Mouse (Mus musculus) MEL (cell line): ENCODE measurements at regions not wholly inside any gene's neighbourhood (a gene's known extent, or its start where the extent isn't known, plus 50 kb on each side); places are given as distances from the start of the nearest gene placed in this dataset.
A peak's percentile ranks its signal among the peaks of the same experiment; 100 is the strongest.

Experiments used
- DNase-seq: peaks from one replicate; pipeline ENCODE4 v3.0.0; 2011; ENCODE audit warnings: low read depth, low spot score
- H3K27ac ChIP-seq: 2 replicates; pipeline ENCODE4 v1.5.1; 2012; ENCODE audit warnings: low read depth, mild to moderate bottlenecking, control low read depth, low read length, moderate library complexity; ENCODE audit not compliant: control insufficient read depth
- H3K27me3 ChIP-seq, 2 experiments: fragments of 150-350 bp in 1 of 2; sonication (generic) in 1 of 2; 2 replicates each; pipeline ENCODE4 v1.6.1; 2012; ENCODE audit warnings: low read length in 2 of 2, mild to moderate bottlenecking in 2 of 2, improper control_type of control experiment in 1 of 2, moderate library complexity in 1 of 2; ENCODE audit not compliant: insufficient read depth in 2 of 2, control insufficient read depth in 1 of 2
- H3K36me3 ChIP-seq, 2 experiments: 2 replicates each; pipeline ENCODE4 v1.6.1; 2012 to 2014; ENCODE audit warnings: low read length in 2 of 2, improper control_type of control experiment in 1 of 2, inconsistent platforms in 1 of 2, mild to moderate bottlenecking in 1 of 2; ENCODE audit not compliant: insufficient read depth in 2 of 2, control insufficient read depth in 1 of 2
- H3K4me1 ChIP-seq, 2 experiments: fragments of 150-350 bp in 1 of 2; sonication (generic) in 1 of 2; 2 replicates each; pipeline ENCODE4 v1.6.1; 2012; ENCODE audit warnings: low read length in 2 of 2, improper control_type of control experiment in 1 of 2, mild to moderate bottlenecking in 1 of 2; ENCODE audit not compliant: insufficient read depth in 2 of 2, control insufficient read depth in 1 of 2
- H3K4me3 ChIP-seq, 2 experiments: fragments of 150-350 bp in 1 of 2; sonication (generic) in 1 of 2; 2 replicates each; pipeline ENCODE4 v1.5.1; 2012; ENCODE audit warnings: low read depth in 2 of 2, low read length in 2 of 2, mild to moderate bottlenecking in 2 of 2, moderate library complexity in 2 of 2, control low read depth in 1 of 2, improper control_type of control experiment in 1 of 2; ENCODE audit not compliant: control insufficient read depth in 1 of 2, insufficient read depth in 1 of 2
- H3K79me2 ChIP-seq: 2 replicates; pipeline ENCODE4 v1.6.1; 2012; ENCODE audit warnings: mild to moderate bottlenecking, low read length, moderate library complexity; ENCODE audit not compliant: control insufficient read depth, poor library complexity, insufficient read depth
- H3K9ac ChIP-seq: 2 replicates; pipeline ENCODE4 v1.6.1; 2012; ENCODE audit warnings: low read depth, mild to moderate bottlenecking, control low read depth, low read length, moderate library complexity; ENCODE audit not compliant: control insufficient read depth, poor library complexity, severe bottlenecking
- H3K9me3 ChIP-seq: fragments of 150-350 bp; sonication (generic); replicated peaks from 2 replicates; pipeline ENCODE4 v1.6.1; 2012; ENCODE audit warnings: mild to moderate bottlenecking, low read length, improper control_type of control experiment, moderate library complexity; ENCODE audit not compliant: insufficient read depth
- BHLHE40 ChIP-seq: IDR thresholded peaks from 2 replicates; pipeline ENCODE4 v1.6.1; 2012; ENCODE audit warnings: low read depth, mild to moderate bottlenecking, inconsistent platforms, low read length, improper control_type of control experiment, borderline replicate concordance
- CHD2 ChIP-seq: IDR thresholded peaks from 2 replicates; pipeline ENCODE4 v1.6.1; 2011; ENCODE audit warnings: low read length, improper control_type of control experiment
- CTCF ChIP-seq, 3 experiments: IDR thresholded peaks in 2 of 3; conservative IDR thresholded peaks in 1 of 3; 2 replicates each; pipeline ENCODE4 v1.5.1; 2011 to 2012; ENCODE audit warnings: low read length in 3 of 3, low read depth in 2 of 3, mild to moderate bottlenecking in 2 of 3, improper control_type of control experiment in 1 of 3, inconsistent platforms in 1 of 3, mixed read lengths in 1 of 3, moderate library complexity in 1 of 3; ENCODE audit not compliant: control insufficient read depth in 1 of 3, insufficient read depth in 1 of 3, poor library complexity in 1 of 3, severe bottlenecking in 1 of 3
- ELF1 ChIP-seq: IDR thresholded peaks from 2 replicates; pipeline ENCODE4 v1.6.1; 2014; ENCODE audit warnings: low read depth, mild to moderate bottlenecking, inconsistent platforms, low read length, improper control_type of control experiment, moderate library complexity
- EP300 ChIP-seq, 2 experiments: IDR thresholded peaks; 2 replicates each; pipeline ENCODE4 v1.6.1; 2011; ENCODE audit warnings: improper control_type of control experiment in 2 of 2, low read length in 2 of 2, low read depth in 1 of 2, mild to moderate bottlenecking in 1 of 2
- GABPA ChIP-seq: IDR thresholded peaks from 2 replicates; pipeline ENCODE4 v1.6.1; 2012; ENCODE audit warnings: low read depth, mild to moderate bottlenecking, inconsistent platforms, low read length, improper control_type of control experiment, moderate library complexity
- JUND ChIP-seq: IDR thresholded peaks from 2 replicates; pipeline ENCODE4 v1.6.1; 2011; ENCODE audit warnings: low read depth, mild to moderate bottlenecking, improper control_type of control experiment, low read length
- KAT2A ChIP-seq: conservative IDR thresholded peaks from 2 replicates; pipeline ENCODE4 v1.6.1; 2012; ENCODE audit warnings: low read depth, low read length, improper control_type of control experiment, inconsistent platforms
- MEF2A ChIP-seq: IDR thresholded peaks from 2 replicates; pipeline ENCODE4 v1.6.1; 2014; ENCODE audit warnings: low read depth, mild to moderate bottlenecking, inconsistent platforms, low read length, improper control_type of control experiment; ENCODE audit not compliant: poor library complexity, insufficient replicate concordance, severe bottlenecking; ENCODE audit errors: extremely low read depth
- MXI1 ChIP-seq: IDR thresholded peaks from 2 replicates; pipeline ENCODE4 v1.6.1; 2011; ENCODE audit warnings: mild to moderate bottlenecking, low read depth, low read length, improper control_type of control experiment
- NELFE ChIP-seq: IDR thresholded peaks from 2 replicates; pipeline ENCODE4 v1.6.1; 2011; ENCODE audit warnings: low read depth, low read length, improper control_type of control experiment
- POLR2A ChIP-seq, 2 experiments: IDR thresholded peaks; 2 replicates each; pipeline ENCODE4 v1.6.1; 2011 to 2012; ENCODE audit warnings: low read length in 2 of 2, mild to moderate bottlenecking in 2 of 2, control low read depth in 1 of 2, improper control_type of control experiment in 1 of 2, low read depth in 1 of 2, moderate library complexity in 1 of 2; ENCODE audit not compliant: control insufficient read depth in 1 of 2, insufficient read depth in 1 of 2, poor library complexity in 1 of 2
- RAD21 ChIP-seq: IDR thresholded peaks from 2 replicates; pipeline ENCODE4 v1.6.1; 2011; ENCODE audit warnings: mild to moderate bottlenecking, low read depth, low read length, improper control_type of control experiment
- SMC3 ChIP-seq: IDR thresholded peaks from 2 replicates; pipeline ENCODE4 v1.6.1; 2011; ENCODE audit warnings: low read depth, low read length, improper control_type of control experiment
- TAL1 ChIP-seq: IDR thresholded peaks from 2 replicates; pipeline ENCODE4 v1.6.1; 2012; ENCODE audit warnings: mild to moderate bottlenecking, inconsistent platforms, low read length, moderate library complexity, mixed read lengths
- TBP ChIP-seq: IDR thresholded peaks from 2 replicates; pipeline ENCODE4 v1.8.0; 2011; ENCODE audit warnings: low read depth, low read length, improper control_type of control experiment
- USF2 ChIP-seq, 2 experiments: IDR thresholded peaks; 2 replicates each; pipeline ENCODE4 v1.6.1; 2011 to 2012; ENCODE audit warnings: improper control_type of control experiment in 2 of 2, low read length in 2 of 2, borderline replicate concordance in 1 of 2, inconsistent platforms in 1 of 2, low read depth in 1 of 2, mild to moderate bottlenecking in 1 of 2; ENCODE audit not compliant: insufficient read depth in 1 of 2
- ZC3H11A ChIP-seq: IDR thresholded peaks from 2 replicates; pipeline ENCODE4 v1.6.1; 2012; ENCODE audit warnings: low read depth, mild to moderate bottlenecking, inconsistent platforms, low read length, improper control_type of control experiment
- ZMIZ1 ChIP-seq: IDR thresholded peaks from 2 replicates; pipeline ENCODE4 v1.6.1; 2012; ENCODE audit warnings: low read depth, mild to moderate bottlenecking, inconsistent platforms, low read length, improper control_type of control experiment, moderate library complexity
- ZNF384 ChIP-seq: IDR thresholded peaks from 2 replicates; pipeline ENCODE4 v1.6.1; 2012; ENCODE audit warnings: low read depth, mild to moderate bottlenecking, inconsistent platforms, low read length, improper control_type of control experiment

- Histone ChIP-seq H3K9ac (no peak overlapping the region), H3K36me3 (no peaks in the 10 kb centered on the region), H3K27ac (no peak overlapping the region), H3K9me3 (no peaks in the 10 kb centered on the region), H3K4me1 (no peaks in the 10 kb centered on the region), H3K79me2 (no peaks in the 10 kb centered on the region), H3K4me3 (no peak overlapping the region), H3K27me3 (no peaks in the 10 kb centered on the region)
- TF ChIP-seq ELF1 (no peak), CHD2 (no peak), TAL1 (no peak), ZMIZ1 (no peak), EP300 (IDR thresholded peaks at IDR 0.05; ENCODE audit: low read depth in 1 of 2, low read length in 2 of 2) (no peak), BHLHE40 (no peak)
- no peak for DNase-seq
Measured at GRCm38 (mm10) chr1:61099341-61099740, 121.6 kb downstream of the Icos start.

- TF ChIP-seq MXI1 (no peak), ZNF384 (no peak), POLR2A (IDR thresholded peaks at IDR 0.05; ENCODE audit: control insufficient read depth in 1 of 2, insufficient read depth in 1 of 2, low read depth in 1 of 2, low read length in 2 of 2, poor library complexity in 1 of 2) (no peak), TBP (no peak), RAD21 (no peak), EP300 (IDR thresholded peaks at IDR 0.05; ENCODE audit: low read depth in 1 of 2, low read length in 2 of 2) (no peak), MEF2A (no peak), CTCF (IDR thresholded peaks at IDR 0.05 in 2 of 3, conservative IDR thresholded peaks at IDR 0.05 in 1 of 3; ENCODE audit: control insufficient read depth in 1 of 3, insufficient read depth in 1 of 3, low read depth in 2 of 3, low read length in 3 of 3, poor library complexity in 1 of 3, severe bottlenecking in 1 of 3) (peak; percentile 12 to 21 (median 14); a peak in 2 of 6 replicates)
- Histone ChIP-seq H3K4me1 (no peaks in the 10 kb centered on the region), H3K9me3 (no peaks in the 10 kb centered on the region), H3K4me3 (no peak overlapping the region), H3K27ac (no peak overlapping the region), H3K79me2 (no peaks in the 10 kb centered on the region), H3K9ac (no peak overlapping the region), H3K36me3 (no peaks in the 10 kb centered on the region), H3K27me3 (no peaks in the 10 kb centered on the region)
- DNase-seq = peak; percentile 3
Measured at GRCm38 (mm10) chr1:61101679-61102078, 124.0 kb downstream of the Icos start.

DNA sequence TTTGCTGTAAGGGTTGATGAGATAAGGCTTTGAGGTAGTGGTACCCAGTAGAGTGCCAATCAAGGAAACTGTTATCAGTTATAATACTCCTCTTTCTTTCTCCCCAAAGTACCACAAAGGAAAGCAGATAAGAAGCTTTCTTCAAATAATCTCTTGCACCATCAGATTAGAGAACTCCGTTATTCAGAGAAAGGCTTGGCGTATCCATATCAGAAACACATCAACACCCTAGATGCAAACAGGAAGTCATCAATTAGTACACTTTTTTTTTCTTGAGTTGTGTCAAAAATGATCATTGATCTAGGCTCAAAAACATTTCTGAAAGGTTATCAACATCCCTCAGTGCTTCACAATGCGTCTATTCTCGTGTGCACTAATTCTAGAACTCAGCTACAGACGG is 124.6 kb downstream of the Icos start:
- no peak overlapping the region for H3K27ac ChIP-seq
- H3K79me2 ChIP-seq = no peaks in the 10 kb centered on the region
- DNase-seq = no peak
- H3K9ac ChIP-seq = no peak overlapping the region
- no peaks in the 10 kb centered on the region for H3K4me1 ChIP-seq
- no peaks in the 10 kb centered on the region for H3K27me3 ChIP-seq
- H3K9me3 ChIP-seq = no peaks in the 10 kb centered on the region
- H3K4me3 ChIP-seq = no peak overlapping the region
- no peaks in the 10 kb centered on the region for H3K36me3 ChIP-seq
- TF ChIP-seq ZMIZ1 (no peak), SMC3 (no peak), KAT2A (no peak), ZC3H11A (no peak), NELFE (no peak), JUND (no peak), POLR2A (IDR thresholded peaks at IDR 0.05; ENCODE audit: control insufficient read depth in 1 of 2, insufficient read depth in 1 of 2, low read depth in 1 of 2, low read length in 2 of 2, poor library complexity in 1 of 2) (no peak), GABPA (no peak), MEF2A (no peak), BHLHE40 (no peak), TBP (no peak), USF2 (IDR thresholded peaks at IDR 0.05; ENCODE audit: borderline replicate concordance in 1 of 2, insufficient read depth in 1 of 2, low read depth in 1 of 2, low read length in 2 of 2) (no peak)
